Mouse (Mus musculus): ENCODE results near the gene Gtf2h1. TPM values are rescaled to one million over a fixed set of nuclear protein-coding genes. Genes with fewer than 3 reads are reported as not detected.
A peak's percentile ranks its signal among the peaks of the same experiment; 100 is the strongest.
"Not testable (repeated sequence)": the region's sequence is repeated elsewhere in the genome, so short reads cannot be mapped to it uniquely, and the experiment has no call there.

Gtf2h1 gene
- polyA plus RNA-seq, 1 experiment from 2014 or later = 41.0 TPM

- Histone ChIP-seq H3K4me3 (ENCODE audit: low read length) (no peak overlapping the region), H3K36me3 (ENCODE audit: control insufficient read depth, insufficient read depth, low read length) (peaks cover 45% of the 10 kb centered on the region), H3K4me1 (ENCODE audit: control insufficient read depth, insufficient read depth, low read depth, low read length) (no peaks in the 10 kb centered on the region), H3K27ac (ENCODE audit: low read depth, low read length) (no peak overlapping the region), H3K9ac (ENCODE audit: low read depth, low read length) (no peak overlapping the region), H3K27me3 (replicated peaks; ENCODE audit: control insufficient read depth, insufficient read depth, low read length) (no peaks in the 10 kb centered on the region), H3K4me2 (ENCODE audit: low read length) (no peak overlapping the region), H3K9me3 (ENCODE audit: control insufficient read depth, low read length) (no peaks in the 10 kb centered on the region)
- no peak for ATAC-seq
- WGBS = 68% methylated on average over 4 of the region's 4 CpGs
Measured at GRCm38 (mm10) chr7:46770706-46771105, 25.2 kb upstream of the Gtf2h1 start.

GRCm38 (mm10) chr7:46789177-46789849, 6.6 kb upstream of the Gtf2h1 start:
- Histone ChIP-seq H3K4me1 (ENCODE audit: control insufficient read depth, insufficient read depth, low read depth, low read length) (peaks cover 5% of the 10 kb centered on the region), H3K36me3 (ENCODE audit: control insufficient read depth, insufficient read depth, low read length) (peaks cover 20% of the 10 kb centered on the region), H3K4me3 (ENCODE audit: low read length) (no peak overlapping the region), H3K9me3 (ENCODE audit: control insufficient read depth, low read length) (no peaks in the 10 kb centered on the region), H3K9ac (ENCODE audit: low read depth, low read length) (no peak overlapping the region), H3K27me3 (replicated peaks; ENCODE audit: control insufficient read depth, insufficient read depth, low read length) (no peaks in the 10 kb centered on the region), H3K27ac (ENCODE audit: low read depth, low read length) (no peak overlapping the region), H3K4me2 (ENCODE audit: low read length) (no peak overlapping the region)
- ATAC-seq = no peak
- 88% methylated on average over 5 of the region's 5 CpGs for WGBS

GRCm38 (mm10) chr7:46793871-46794270, 2.0 kb upstream of the Gtf2h1 start:
- H3K4me2 ChIP-seq (ENCODE audit: low read length) = no peak overlapping the region

GRCm38 (mm10) chr7:46796206-46796679, 340 bp downstream of the Gtf2h1 start:
- peaks cover 24% of the 10 kb centered on the region for H3K4me1 ChIP-seq (ENCODE audit: control insufficient read depth, insufficient read depth, low read depth, low read length)
- peaks cover 3% of the 10 kb centered on the region; the same call in 1 of the 2 replicates for H3K36me3 ChIP-seq (ENCODE audit: control insufficient read depth, insufficient read depth, low read length)
- peak overlapping the region; percentile 98 for H3K4me3 ChIP-seq (ENCODE audit: low read length)
- WGBS = 0% methylated on average over 25 of the region's 31 CpGs
- H3K9me3 ChIP-seq (ENCODE audit: control insufficient read depth, low read length) = no peaks in the 10 kb centered on the region
- peak overlapping the region; percentile 97 for H3K9ac ChIP-seq (ENCODE audit: low read depth, low read length)
- peak overlapping the region; percentile 94 for H3K27ac ChIP-seq (ENCODE audit: low read depth, low read length)
- peak overlapping the region; percentile 97 for H3K4me2 ChIP-seq (ENCODE audit: low read length)
- no peak; the same call in none of the 2 replicates for ATAC-seq
- H3K27me3 ChIP-seq (replicated peaks; ENCODE audit: control insufficient read depth, insufficient read depth, low read length) = no peaks in the 10 kb centered on the region

More at GRCm38 (mm10) chr7:46793871-46794270, 2.0 kb upstream of the Gtf2h1 start:
- peaks cover 24% of the 10 kb centered on the region for H3K4me1 ChIP-seq (ENCODE audit: control insufficient read depth, insufficient read depth, low read depth, low read length)
- peaks cover 3% of the 10 kb centered on the region for H3K36me3 ChIP-seq (ENCODE audit: control insufficient read depth, insufficient read depth, low read length)
- WGBS = 87% methylated on average over 4 of the region's 4 CpGs
- H3K4me3 ChIP-seq (ENCODE audit: low read length) = no peak overlapping the region
- no peak for ATAC-seq
- H3K27ac ChIP-seq (ENCODE audit: low read depth, low read length) = no peak overlapping the region
- no peaks in the 10 kb centered on the region for H3K27me3 ChIP-seq (replicated peaks; ENCODE audit: control insufficient read depth, insufficient read depth, low read length)
- H3K9ac ChIP-seq (ENCODE audit: low read depth, low read length) = no peak overlapping the region
- no peaks in the 10 kb centered on the region for H3K9me3 ChIP-seq (ENCODE audit: control insufficient read depth, low read length)

- peak overlapping the region; percentile 98 for H3K4me3 ChIP-seq (ENCODE audit: low read length)
- H3K4me2 ChIP-seq (ENCODE audit: low read length) = peak overlapping the region; percentile 97
- no peaks in the 10 kb centered on the region for H3K9me3 ChIP-seq (ENCODE audit: control insufficient read depth, low read length)
- peak overlapping the region; percentile 97 for H3K9ac ChIP-seq (ENCODE audit: low read depth, low read length)
- WGBS = 58% methylated on average over 6 of the region's 6 CpGs
- no peak for ATAC-seq
- H3K27ac ChIP-seq (ENCODE audit: low read depth, low read length) = no peak overlapping the region
- no peaks in the 10 kb centered on the region for H3K27me3 ChIP-seq (replicated peaks; ENCODE audit: control insufficient read depth, insufficient read depth, low read length)
- H3K36me3 ChIP-seq (ENCODE audit: control insufficient read depth, insufficient read depth, low read length) = peaks cover 6% of the 10 kb centered on the region; the same call in 1 of the 2 replicates
- H3K4me1 ChIP-seq (ENCODE audit: control insufficient read depth, insufficient read depth, low read depth, low read length) = peaks cover 24% of the 10 kb centered on the region
Measured at GRCm38 (mm10) chr7:46796779-46797178, 876 bp downstream of the Gtf2h1 start.

GRCm38 (mm10) chr7:46810325-46810724, 14.4 kb downstream of the Gtf2h1 start:
- H3K9me3 ChIP-seq (ENCODE audit: control insufficient read depth, low read length) = no peaks in the 10 kb centered on the region
- H3K4me2 ChIP-seq (ENCODE audit: low read length) = no peak overlapping the region
- WGBS = 97% methylated on average over 6 of the region's 6 CpGs
- no peak overlapping the region for H3K9ac ChIP-seq (ENCODE audit: low read depth, low read length)
- peaks cover 43% of the 10 kb centered on the region for H3K36me3 ChIP-seq (ENCODE audit: control insufficient read depth, insufficient read depth, low read length)
- H3K27ac ChIP-seq (ENCODE audit: low read depth, low read length) = no peak overlapping the region
- no peaks in the 10 kb centered on the region for H3K4me1 ChIP-seq (ENCODE audit: control insufficient read depth, insufficient read depth, low read depth, low read length)
- ATAC-seq = no peak
- H3K27me3 ChIP-seq (replicated peaks; ENCODE audit: control insufficient read depth, insufficient read depth, low read length) = no peaks in the 10 kb centered on the region
- H3K4me3 ChIP-seq (ENCODE audit: low read length) = no peak overlapping the region

GRCm38 (mm10) chr7:46814012-46814411, 18.1 kb downstream of the Gtf2h1 start:
- Histone ChIP-seq H3K36me3 (ENCODE audit: control insufficient read depth, insufficient read depth, low read length) (peaks cover 42% of the 10 kb centered on the region), H3K9me3 (ENCODE audit: control insufficient read depth, low read length) (no peaks in the 10 kb centered on the region), H3K4me3 (ENCODE audit: low read length) (no peak overlapping the region), H3K4me2 (ENCODE audit: low read length) (no peak overlapping the region), H3K27me3 (replicated peaks; ENCODE audit: control insufficient read depth, insufficient read depth, low read length) (no peaks in the 10 kb centered on the region), H3K9ac (ENCODE audit: low read depth, low read length) (no peak overlapping the region), H3K4me1 (ENCODE audit: control insufficient read depth, insufficient read depth, low read depth, low read length) (no peaks in the 10 kb centered on the region), H3K27ac (ENCODE audit: low read depth, low read length) (no peak overlapping the region)
- ATAC-seq = no peak
- WGBS = 87% methylated on average over 4 of the region's 4 CpGs

- H3K4me2 ChIP-seq (ENCODE audit: low read length); ATAC-seq; H3K4me1 ChIP-seq (ENCODE audit: control insufficient read depth, insufficient read depth, low read depth, low read length); H3K4me3 ChIP-seq (ENCODE audit: low read length); H3K27ac ChIP-seq (ENCODE audit: low read depth, low read length); H3K9me3 ChIP-seq (ENCODE audit: control insufficient read depth, low read length); H3K27me3 ChIP-seq (replicated peaks; ENCODE audit: control insufficient read depth, insufficient read depth, low read length); H3K9ac ChIP-seq (ENCODE audit: low read depth, low read length): not testable (repeated sequence)
- 89% methylated on average over 15 of the region's 15 CpGs for WGBS
- peaks cover 42% of the 10 kb centered on the region for H3K36me3 ChIP-seq (ENCODE audit: control insufficient read depth, insufficient read depth, low read length)
Measured at GRCm38 (mm10) chr7:46820876-46821632, 25.2 kb downstream of the Gtf2h1 start.

GRCm38 (mm10) chr7:46827046-46827802, 31.3 kb downstream of the Gtf2h1 start:
- ATAC-seq = no peak
- H3K9me3 ChIP-seq (ENCODE audit: control insufficient read depth, low read length) = no peaks in the 10 kb centered on the region
- no peaks in the 10 kb centered on the region for H3K4me1 ChIP-seq (ENCODE audit: control insufficient read depth, insufficient read depth, low read depth, low read length)
- H3K4me2 ChIP-seq (ENCODE audit: low read length) = no peak overlapping the region
- peaks cover 15% of the 10 kb centered on the region; the same call in 1 of the 2 replicates for H3K36me3 ChIP-seq (ENCODE audit: control insufficient read depth, insufficient read depth, low read length)
- no peak overlapping the region for H3K9ac ChIP-seq (ENCODE audit: low read depth, low read length)
- H3K4me3 ChIP-seq (ENCODE audit: low read length) = no peak overlapping the region
- 82% methylated on average over 20 of the region's 20 CpGs for WGBS
- H3K27me3 ChIP-seq (replicated peaks; ENCODE audit: control insufficient read depth, insufficient read depth, low read length) = no peaks in the 10 kb centered on the region
- H3K27ac ChIP-seq (ENCODE audit: low read depth, low read length) = no peak overlapping the region
